In genomic region chr16:50489244-50489643, GRCm38 (mm10) we compare ENCODE assay signal across 28 mouse cellular contexts.
"Had no signal": no experiment of that assay in that cellular context is flagged by ENCODE, and none has a peak within 500 bp of the region (broad histone marks: within the 10 kb centered on the region; RNA-seq: fewer than 3 reads in every experiment).

No protein-coding gene starts in this region.

- ATAC-seq: forebrain, embryonic 13.5 days; forebrain, embryonic 14.5 days; forebrain, embryonic 15.5 days; forebrain, embryonic 16.5 days; forebrain, postnatal 0 days had no signal

- H3K9me3 ChIP-seq: embryonic facial prominence, embryonic 10.5 days; embryonic facial prominence, embryonic 12.5 days; embryonic facial prominence, embryonic 13.5 days; embryonic facial prominence, embryonic 15.5 days; forebrain, embryonic 10.5 days; forebrain, embryonic 12.5 days; forebrain, embryonic 13.5 days; forebrain, embryonic 15.5 days had no signal

- H3K36me3 ChIP-seq: embryonic facial prominence, embryonic 10.5 days; embryonic facial prominence, embryonic 12.5 days; embryonic facial prominence, embryonic 13.5 days; embryonic facial prominence, embryonic 15.5 days; forebrain, embryonic 10.5 days; forebrain, embryonic 12.5 days; forebrain, embryonic 15.5 days had no signal

- H3K9ac ChIP-seq: embryonic facial prominence, embryonic 12.5 days; embryonic facial prominence, embryonic 13.5 days; embryonic facial prominence, embryonic 15.5 days; forebrain, embryonic 12.5 days; forebrain, embryonic 13.5 days; forebrain, embryonic 15.5 days; forebrain, postnatal 0 days had no signal

- H3K4me3 ChIP-seq: embryonic facial prominence, embryonic 10.5 days; embryonic facial prominence, embryonic 12.5 days; embryonic facial prominence, embryonic 13.5 days; embryonic facial prominence, embryonic 15.5 days; erythroblast, embryonic 14.5 days; forebrain, embryonic 10.5 days; forebrain, embryonic 12.5 days; forebrain, embryonic 13.5 days; forebrain, embryonic 15.5 days; gastrocnemius, adult 2 months had no signal

- H3K4me2 ChIP-seq: embryonic facial prominence, embryonic 12.5 days; embryonic facial prominence, embryonic 13.5 days; embryonic facial prominence, embryonic 15.5 days; forebrain, embryonic 12.5 days; forebrain, embryonic 13.5 days; forebrain, embryonic 15.5 days had no signal

- H3K27me3 ChIP-seq: embryonic facial prominence, embryonic 12.5 days; embryonic facial prominence, embryonic 13.5 days; embryonic facial prominence, embryonic 15.5 days; forebrain, embryonic 12.5 days; forebrain, embryonic 13.5 days; forebrain, embryonic 15.5 days had no signal

- H3K27ac ChIP-seq: embryonic facial prominence, embryonic 10.5 days; embryonic facial prominence, embryonic 12.5 days; embryonic facial prominence, embryonic 13.5 days; embryonic facial prominence, embryonic 15.5 days; forebrain, embryonic 10.5 days; forebrain, embryonic 12.5 days; forebrain, embryonic 13.5 days; forebrain, embryonic 15.5 days; gastrocnemius, adult 2 months had no signal

- DNase-seq: cerebellum, adult 18-20 months; cerebellum, adult 2 months; cerebellum, adult 8-10 months; cerebellum, adult 9-10 months; cerebellum, adult 9-11 months; cerebellum, postnatal 10 days; cerebellum, postnatal 14 days; cerebellum, postnatal 25 days; cerebellum, postnatal 36 days; embryo, embryonic 11 days; forebrain, postnatal 0 days; gastrocnemius, adult 2 months; gastrocnemius, postnatal 10 days; gastrocnemius, postnatal 14 days; gastrocnemius, postnatal 25 days; gastrocnemius, postnatal 36 days; heart, adult 18-20 months had no signal

- H3K4me1 ChIP-seq: embryonic facial prominence, embryonic 10.5 days; embryonic facial prominence, embryonic 12.5 days; embryonic facial prominence, embryonic 13.5 days; embryonic facial prominence, embryonic 15.5 days; forebrain, embryonic 12.5 days; forebrain, embryonic 13.5 days; forebrain, embryonic 15.5 days had no signal
